Mouse (Mus musculus) small intestine, adult 2 months (tissue): Measurements from ENCODE around the gene Tead3. TPM values are rescaled to one million over a fixed set of nuclear protein-coding genes. Genes with fewer than 3 reads are reported as not detected.
A peak's percentile ranks its signal among the peaks of the same experiment; 100 is the strongest.

Experiments
- H3K27ac ChIP-seq: fragments of 200-500 bp; 2 replicates; pipeline ENCODE4 v1.5.1; 2012; ENCODE audit warnings: low read depth, low read length, control low read depth, inconsistent platforms; ENCODE audit not compliant: insufficient read depth
- H3K27me3 ChIP-seq: fragments of 200-500 bp; 2 replicates; pipeline ENCODE4 v1.6.1; 2012; ENCODE audit warnings: mild to moderate bottlenecking, moderate library complexity, low read length, inconsistent platforms; ENCODE audit not compliant: control insufficient read depth, insufficient read depth
- H3K36me3 ChIP-seq: fragments of 200-500 bp; 2 replicates; pipeline ENCODE4 v1.6.1; 2012; ENCODE audit warnings: mild to moderate bottlenecking, low read length, control low read depth, inconsistent platforms; ENCODE audit not compliant: control insufficient read depth, insufficient read depth
- H3K4me1 ChIP-seq: fragments of 200-500 bp; 2 replicates; pipeline ENCODE4 v1.6.1; 2012; ENCODE audit warnings: low read length, inconsistent platforms, mixed read lengths; ENCODE audit not compliant: control insufficient read depth, insufficient read depth, insufficient read length
- H3K4me3 ChIP-seq: fragments of 200-500 bp; 2 replicates; pipeline ENCODE4 v1.5.1; 2012; ENCODE audit warnings: low read depth, mild to moderate bottlenecking, control low read depth, inconsistent platforms, low read length, moderate library complexity
- CTCF ChIP-seq: fragments of 200-500 bp; IDR thresholded peaks from 2 replicates; pipeline ENCODE4 v1.5.1; 2012; ENCODE audit warnings: low read depth, mild to moderate bottlenecking, control low read depth, inconsistent platforms, low read length, moderate library complexity, mixed read lengths; ENCODE audit not compliant: insufficient replicate concordance, insufficient read length; ENCODE audit errors: extremely low read depth
- POLR2A ChIP-seq: fragments of 200-500 bp; IDR thresholded peaks from 2 replicates; pipeline ENCODE4 v1.6.1; 2012; ENCODE audit warnings: low read depth, mild to moderate bottlenecking, control low read depth, inconsistent platforms, low read length, moderate library complexity
- WGBS: fragments of 180-500 bp; shearing (Covaris S2); methylation state at CpG from one replicate; pipeline ENCODE4 v1.1.7; 2018; 5-methylcytosine and 5-hydroxymethylcytosine counted together
- polyA plus RNA-seq: library from polyadenylated mRNA; depleted of rRNA; stranded (reverse); fragments of >200 nt; gene quantifications from 2 replicates; pipeline ENCODE4 v1.2.3, GENCODE M21; 2012

Gene Tead3
- polyA plus RNA-seq, 1 experiment, result 36.7 TPM

DNA sequence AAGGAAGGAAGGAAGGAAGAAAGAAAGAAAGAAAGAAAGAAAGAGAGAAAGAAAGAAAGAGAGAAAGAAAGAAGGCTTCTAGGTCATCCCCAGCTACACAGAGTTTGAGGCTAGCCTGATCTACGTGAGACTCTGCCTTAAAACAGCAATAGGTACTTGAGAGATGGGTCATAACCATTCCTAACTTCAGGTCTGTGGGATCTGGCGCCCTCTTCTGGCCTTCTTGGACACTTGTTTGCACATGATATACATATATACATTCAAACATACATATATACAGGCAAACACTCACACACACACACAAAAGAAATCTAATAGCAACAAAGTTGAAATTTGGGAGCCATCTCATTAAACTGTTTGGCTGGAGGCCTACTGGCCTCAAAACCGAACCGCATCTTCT lies 33.7 kb upstream of the Tead3 start:
- 76% methylated on average over 4 of the region's 4 CpGs for WGBS
- no peaks in the 10 kb centered on the region for H3K36me3 ChIP-seq
- H3K4me3 ChIP-seq, result no peak overlapping the region
- no peaks in the 10 kb centered on the region for H3K4me1 ChIP-seq
- 0 out of 2 replicates have a peak, but pooled peaks cover 9% of the 10 kb centered on the region for H3K27me3 ChIP-seq
- TF ChIP-seq CTCF, result no peak
- no peak for TF ChIP-seq POLR2A
- no peak overlapping the region for H3K27ac ChIP-seq

DNA sequence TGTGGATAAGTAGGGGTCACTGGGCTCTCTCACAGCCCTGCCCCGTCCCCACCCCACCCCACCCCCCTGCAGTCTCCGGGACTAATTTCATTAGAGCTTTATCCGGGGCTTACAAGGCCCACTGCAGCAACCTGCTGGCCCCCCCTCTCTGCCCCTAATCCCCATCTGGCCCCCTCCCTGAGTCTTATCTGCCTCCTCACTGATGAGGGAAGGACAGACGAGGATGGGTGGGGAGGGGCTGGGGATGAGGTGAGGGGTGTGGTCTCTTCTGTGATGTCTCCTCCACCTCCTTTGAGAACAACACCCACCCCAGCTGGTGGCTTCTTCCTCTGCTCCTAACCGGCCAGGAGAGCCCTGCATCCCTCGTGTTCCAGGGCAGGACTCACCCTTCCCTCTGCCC lies 29.6 kb upstream of the Tead3 start:
- no peak for TF ChIP-seq CTCF
- TF ChIP-seq POLR2A, result no peak
- no peak overlapping the region for H3K27ac ChIP-seq
- H3K4me3 ChIP-seq, result no peak overlapping the region
- no peaks in the 10 kb centered on the region for H3K36me3 ChIP-seq
- 20% methylated on average over 6 of the region's 6 CpGs for WGBS
- H3K27me3 ChIP-seq, result peaks cover 6% of the 10 kb centered on the region; the same call in 1 of the 2 replicates
- H3K4me1 ChIP-seq, result 0 out of 2 replicates have a peak, but pooled peaks cover 5% of the 10 kb centered on the region

DNA sequence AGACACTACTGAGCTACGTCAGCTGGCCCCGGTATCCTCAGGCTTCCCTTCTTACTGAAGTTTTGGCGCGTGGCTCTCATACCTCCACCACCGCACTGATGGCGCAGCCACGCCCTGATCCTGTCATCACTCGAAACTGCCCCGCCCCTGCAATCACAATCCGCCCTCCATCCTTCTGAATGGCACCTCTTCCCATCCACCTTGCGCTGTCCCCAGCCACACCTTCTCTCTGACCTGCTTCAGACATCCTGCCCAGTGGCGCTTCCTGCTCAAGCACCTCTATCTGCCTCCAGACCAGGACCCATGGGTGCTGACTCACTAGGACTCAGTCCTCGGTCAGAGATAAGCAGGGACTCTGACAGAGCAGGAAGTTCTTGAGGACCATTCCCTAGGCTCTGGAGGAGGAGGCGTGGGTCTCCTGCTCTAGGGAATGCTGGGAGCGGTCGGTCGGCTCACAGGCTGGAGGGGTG lies 25.0 kb upstream of the Tead3 start:
- no peaks in the 10 kb centered on the region for H3K36me3 ChIP-seq
- WGBS, result 6% methylated on average over 17 of the region's 17 CpGs
- no peak overlapping the region for H3K4me3 ChIP-seq
- peaks cover 4% of the 10 kb centered on the region; the same call in 1 of the 2 replicates for H3K27me3 ChIP-seq
- TF ChIP-seq POLR2A (no peak), CTCF (no peak)
- H3K27ac ChIP-seq, result no peak overlapping the region
- 0 out of 2 replicates have a peak, but pooled peaks cover 6% of the 10 kb centered on the region for H3K4me1 ChIP-seq

DNA sequence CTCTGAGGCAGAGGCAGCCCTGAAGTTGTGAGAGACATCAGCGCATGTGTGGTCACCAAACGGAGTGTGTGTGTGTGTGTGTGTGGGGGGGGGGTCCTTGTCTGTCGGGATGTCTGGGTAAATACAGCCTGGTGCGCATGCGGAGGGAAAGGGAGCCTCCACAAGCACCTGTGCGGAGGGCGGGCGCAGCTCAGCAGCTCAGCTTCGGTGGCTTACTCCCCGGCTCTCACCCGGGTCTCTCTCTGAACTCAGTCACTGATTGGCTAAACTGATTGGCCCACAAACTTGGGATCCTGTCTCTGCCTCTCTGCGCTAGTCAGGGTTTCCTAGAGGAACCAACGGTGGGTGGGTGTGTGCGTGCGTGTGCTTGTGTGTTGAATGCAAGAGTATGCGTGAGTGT lies 23.9 kb upstream of the Tead3 start:
- Histone ChIP-seq H3K36me3 (no peaks in the 10 kb centered on the region), H3K4me1 (0 out of 2 replicates have a peak, but pooled peaks cover 6% of the 10 kb centered on the region), H3K27ac (no peak overlapping the region), H3K27me3 (peaks cover 2% of the 10 kb centered on the region; the same call in 1 of the 2 replicates), H3K4me3 (no peak overlapping the region)
- WGBS, result 21% methylated on average over 16 of the region's 16 CpGs
- TF ChIP-seq POLR2A (no peak), CTCF (no peak)

DNA sequence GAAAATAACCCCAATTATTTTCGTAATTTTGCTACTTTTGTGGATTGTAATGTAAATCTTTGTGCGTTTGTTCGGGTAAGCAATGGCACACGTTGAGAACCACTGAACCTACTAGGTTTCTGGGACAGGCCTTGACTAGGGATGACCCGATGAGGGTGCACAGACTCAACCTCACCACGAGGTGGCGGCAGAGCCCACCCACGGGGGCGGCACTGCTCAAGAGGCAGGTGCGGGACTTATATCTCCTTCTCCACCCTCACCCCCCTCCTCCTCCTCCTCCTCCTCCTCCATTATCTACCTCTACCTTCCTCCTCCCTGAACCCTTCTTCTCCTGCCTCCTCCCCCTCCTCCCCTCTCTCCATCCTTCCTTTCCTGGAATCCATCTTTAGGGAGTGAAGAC lies 23.2 kb upstream of the Tead3 start:
- Histone ChIP-seq H3K4me3 (no peak overlapping the region), H3K27me3 (peaks cover 2% of the 10 kb centered on the region; the same call in 1 of the 2 replicates), H3K4me1 (0 out of 2 replicates have a peak, but pooled peaks cover 6% of the 10 kb centered on the region), H3K27ac (no peak overlapping the region), H3K36me3 (no peaks in the 10 kb centered on the region)
- WGBS, result 22% methylated on average over 10 of the region's 10 CpGs
- TF ChIP-seq POLR2A (no peak), CTCF (peak; percentile 80)

DNA sequence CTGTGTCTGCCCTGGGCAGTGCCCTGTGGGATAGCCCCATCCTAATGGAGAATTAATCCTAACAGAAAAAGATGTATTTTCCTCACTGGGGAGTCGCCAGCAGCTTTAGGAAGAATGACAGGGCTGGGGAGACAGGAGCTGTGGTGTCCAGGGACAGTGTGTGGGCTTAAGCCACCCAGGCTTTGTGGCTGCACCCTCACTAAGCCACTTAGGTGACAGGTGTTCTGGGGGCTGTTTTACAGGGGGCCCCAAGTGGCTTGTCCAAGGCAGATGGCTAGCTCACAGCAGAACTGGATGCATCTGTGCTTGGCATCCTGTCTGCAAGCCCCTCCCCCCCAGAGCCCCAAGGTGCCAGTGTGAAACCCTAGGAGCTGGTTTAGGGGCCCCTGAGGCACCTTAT lies 21.3 kb upstream of the Tead3 start:
- Histone ChIP-seq H3K27me3 (no peaks in the 10 kb centered on the region; the same call in 1 of the 2 replicates), H3K4me3 (no peak overlapping the region), H3K27ac (no peak overlapping the region), H3K36me3 (no peaks in the 10 kb centered on the region), H3K4me1 (0 out of 2 replicates have a peak, but pooled peaks cover 6% of the 10 kb centered on the region)
- 81% methylated on average over 1 of the region's 1 CpGs for WGBS
- no peak for TF ChIP-seq CTCF
- TF ChIP-seq POLR2A, result no peak

DNA sequence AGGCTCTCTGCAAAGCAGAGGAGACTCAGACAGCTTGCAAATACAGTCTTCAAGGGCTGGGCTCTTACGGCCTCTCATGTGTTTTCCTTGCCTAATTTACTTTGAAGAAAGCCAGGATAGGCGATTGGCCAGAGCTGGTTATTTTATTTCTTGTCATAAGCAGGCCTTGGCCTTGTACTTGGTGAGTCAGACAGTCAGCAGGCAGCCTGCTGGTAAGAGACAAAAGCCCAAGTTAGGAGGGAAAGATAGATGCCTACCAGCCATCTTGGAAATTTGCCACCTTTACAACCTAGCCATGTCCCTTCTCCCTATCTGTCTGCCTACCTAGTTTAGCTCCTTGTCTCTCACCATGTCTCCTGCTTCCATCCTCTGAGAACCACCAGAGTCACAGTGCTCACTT lies 20.7 kb upstream of the Tead3 start:
- no peaks in the 10 kb centered on the region for H3K36me3 ChIP-seq
- H3K27me3 ChIP-seq, result no peaks in the 10 kb centered on the region; the same call in 1 of the 2 replicates

More for the DNA sequence above, 20.7 kb upstream of the Tead3 start:
- no peak for TF ChIP-seq CTCF
- TF ChIP-seq POLR2A, result no peak
- Histone ChIP-seq H3K4me3 (no peak overlapping the region), H3K4me1 (0 out of 2 replicates have a peak, but pooled peaks cover 6% of the 10 kb centered on the region), H3K27ac (no peak overlapping the region)
- 74% methylated on average over 2 of the region's 2 CpGs for WGBS
